Mouse (Mus musculus) liver, embryonic 14 days (tissue): ENCODE measurements around the gene Rasgrp4. TPM values are rescaled to one million over a fixed set of nuclear protein-coding genes. Genes with fewer than 3 reads are reported as not detected.

Source experiments
- polyA plus RNA-seq: library from polyadenylated mRNA; depleted of rRNA; stranded (reverse); fragments of >200 nt; gene quantifications from 2 replicates; pipeline ENCODE4 v1.2.3, GENCODE M21; 2012; rRNA removed

Gene Rasgrp4
- 0.74 and 1.4 TPM in 2 replicates for polyA plus RNA-seq

DNA sequence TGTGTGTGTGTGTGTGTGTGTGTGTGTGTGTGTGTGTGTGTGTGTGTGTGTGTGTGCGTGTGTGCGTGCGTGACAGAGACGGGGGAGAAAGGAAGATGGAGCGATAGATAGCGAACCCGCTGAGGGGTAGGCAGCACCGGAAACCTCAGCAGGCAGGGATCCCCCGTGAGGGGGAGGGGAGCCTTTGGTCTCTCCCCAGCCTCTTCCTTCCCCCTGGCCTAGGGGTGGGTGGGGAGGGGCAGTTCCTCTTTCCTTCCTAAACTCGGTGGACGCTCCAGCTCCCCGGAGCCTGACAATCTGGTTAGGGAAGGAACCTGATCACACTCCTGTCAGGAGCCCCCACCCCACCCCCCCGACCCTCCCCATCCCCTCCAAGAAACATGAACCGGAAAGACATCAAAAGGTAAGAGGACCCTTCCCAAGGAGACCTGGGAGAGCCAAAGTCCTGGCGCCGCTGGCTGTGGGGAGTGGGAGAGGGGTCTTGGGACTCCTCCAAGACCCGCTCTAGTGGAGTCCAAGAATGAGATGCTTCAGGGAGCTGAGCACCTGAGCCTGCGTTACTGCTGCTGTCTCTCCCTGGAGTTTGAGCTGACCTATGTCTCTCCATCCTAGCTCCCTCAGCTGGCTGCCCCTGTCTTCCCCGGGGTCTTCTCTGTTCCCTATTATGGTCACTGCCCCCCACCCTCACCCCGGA lies at the start of gene Rasgrp4:
Gene Rasgrp4, plus strand, starts transcription at position 159 of the 694 bp plus-strand sequence.

GRCm38 (mm10) chr7:29124970-29125369 lies 9.7 kb upstream of the Rasgrp4 start, which contains the start of gene Ryr1:
Ryr1 (minus strand) TSS chr7:29125179.

GRCm38 (mm10) chr7:29155838-29156782 lies 21.5 kb downstream of the Rasgrp4 start, which contains the start of gene Fam98c:
Fam98c (minus strand) TSS chr7:29156234.

DNA sequence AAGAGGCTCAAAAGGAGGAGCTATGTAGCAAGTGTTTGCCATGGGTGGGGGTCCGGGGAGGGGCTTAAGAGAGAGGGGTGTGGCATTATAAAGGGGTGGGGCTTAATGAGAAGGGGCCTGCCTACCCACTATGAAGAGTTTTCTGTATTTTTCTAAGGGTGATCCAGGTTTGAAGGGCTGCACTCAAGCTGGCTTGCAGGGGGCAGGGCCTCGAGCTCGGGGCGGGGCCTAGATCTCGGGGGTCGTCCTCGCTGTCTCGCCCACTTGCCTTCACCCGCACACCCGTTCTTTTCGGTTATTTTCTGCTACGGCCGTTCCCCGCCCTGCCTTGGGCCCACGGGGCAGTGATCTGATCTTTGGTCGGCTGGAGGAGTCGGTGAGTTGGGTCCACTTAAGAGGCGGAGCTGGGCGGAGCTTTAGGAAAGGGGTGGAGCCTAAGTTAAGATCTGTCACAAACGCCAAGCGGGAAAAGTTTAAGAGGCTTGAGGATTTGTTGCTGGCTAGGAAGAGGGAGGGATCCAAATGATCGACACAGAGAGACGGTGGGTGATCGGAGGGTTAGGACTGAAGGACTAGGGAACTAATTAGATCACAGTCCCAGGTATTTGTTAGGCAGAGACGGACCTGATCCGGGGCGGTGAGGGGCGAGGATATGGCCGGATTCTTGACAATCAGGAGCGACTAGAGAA lies 35.6 kb downstream of the Rasgrp4 start, which contains the start of the genes Ggn and Spred3:
Gene Ggn, plus strand, starts transcription at position 145 of the 689 bp plus-strand sequence.
Gene Spred3, minus strand, starts transcription at position 346 of the 689 bp plus-strand sequence.

GRCm38 (mm10) chr7:29180077-29180853 lies 45.6 kb downstream of the Rasgrp4 start, which contains the start of gene Psmd8:
Psmd8 (minus strand) TSS chr7:29180701.

Other genes starting within 250 kb of the Rasgrp4 start
- 72.7 and 82.7 TPM in 2 replicates for gene Actn4, start 172.5 kb upstream of the Rasgrp4 start, polyA plus RNA-seq
- gene Eif3k, start 153.0 kb upstream of the Rasgrp4 start, polyA plus RNA-seq = 261 and 285 TPM in 2 replicates
- 16.5 and 17.9 TPM in 2 replicates for gene Map4k1, start 152.8 kb upstream of the Rasgrp4 start, polyA plus RNA-seq
- gene Ryr1, start 9.7 kb upstream of the Rasgrp4 start, polyA plus RNA-seq = 0.07 and 0.53 TPM in 2 replicates
- gene Fam98c, start 21.4 kb downstream of the Rasgrp4 start, polyA plus RNA-seq = 4.9 and 5.1 TPM in 2 replicates
- 0.02 and 0.05 TPM in 2 replicates for gene Ggn, start 35.4 kb downstream of the Rasgrp4 start, polyA plus RNA-seq
- gene Spred3, start 35.6 kb downstream of the Rasgrp4 start, polyA plus RNA-seq = 0.39 and 0.42 TPM in 2 replicates
- 82.7 and 94.2 TPM in 2 replicates for gene Psmd8, start 45.9 kb downstream of the Rasgrp4 start, polyA plus RNA-seq
- 0.36 and 0.51 TPM in 2 replicates for gene Catsperg1, start 79.2 kb downstream of the Rasgrp4 start, polyA plus RNA-seq
- 1.8 and 2.2 TPM in 2 replicates for gene Kcnk6, start 97.7 kb downstream of the Rasgrp4 start, polyA plus RNA-seq
- gene Yif1b, start 103.5 kb downstream of the Rasgrp4 start, polyA plus RNA-seq = 20.9 and 23.8 TPM in 2 replicates
- 1.2 and 2.4 TPM in 2 replicates for gene 2200002D01Rik, start 113.6 kb downstream of the Rasgrp4 start, polyA plus RNA-seq
- gene Spint2, start 147.1 kb downstream of the Rasgrp4 start, polyA plus RNA-seq = 13.2 and 15.3 TPM in 2 replicates
- 2.3 and 2.4 TPM in 2 replicates for gene Ppp1r14a, start 154.5 kb downstream of the Rasgrp4 start, polyA plus RNA-seq
- 0.69 and 0.89 TPM in 2 replicates for gene Dpf1, start 169.1 kb downstream of the Rasgrp4 start, polyA plus RNA-seq